Mouse (Mus musculus): ENCODE results near the gene Zic3. TPM values are rescaled to one million over a fixed set of nuclear protein-coding genes. Genes with fewer than 3 reads are reported as not detected.

Gene Zic3
- polyA plus RNA-seq, 3 experiments from 2014 or later = not detected

DNA sequence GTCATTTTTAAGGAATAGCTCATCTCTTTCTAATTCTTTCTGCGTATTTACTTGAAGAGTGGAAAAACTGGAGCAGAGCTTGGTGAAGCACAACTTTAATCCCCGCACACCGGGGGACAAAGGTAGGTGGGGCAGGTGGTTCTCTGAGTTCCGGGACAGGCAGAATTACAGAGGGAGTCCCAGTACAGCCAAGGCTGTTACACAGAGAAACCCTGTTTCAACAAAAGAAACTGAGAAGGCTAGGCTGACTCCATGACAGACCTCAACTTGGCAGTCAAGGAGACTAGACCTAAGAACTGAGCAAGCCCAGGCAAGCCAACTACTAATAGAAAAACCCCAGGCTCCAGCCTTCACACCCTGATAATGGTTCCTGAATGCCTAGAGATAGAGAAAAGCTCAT is 20.0 kb downstream of the Zic3 start:
- no peak for ATAC-seq
